Mouse (Mus musculus): ENCODE measurements at regions not wholly inside any gene's neighbourhood (a gene's known extent, or its start where the extent isn't known, plus 50 kb on each side); places are given as distances from the start of the nearest gene placed in this dataset. TPM values are rescaled to one million over a fixed set of nuclear protein-coding genes. Genes with fewer than 3 reads are reported as not detected.

DNA sequence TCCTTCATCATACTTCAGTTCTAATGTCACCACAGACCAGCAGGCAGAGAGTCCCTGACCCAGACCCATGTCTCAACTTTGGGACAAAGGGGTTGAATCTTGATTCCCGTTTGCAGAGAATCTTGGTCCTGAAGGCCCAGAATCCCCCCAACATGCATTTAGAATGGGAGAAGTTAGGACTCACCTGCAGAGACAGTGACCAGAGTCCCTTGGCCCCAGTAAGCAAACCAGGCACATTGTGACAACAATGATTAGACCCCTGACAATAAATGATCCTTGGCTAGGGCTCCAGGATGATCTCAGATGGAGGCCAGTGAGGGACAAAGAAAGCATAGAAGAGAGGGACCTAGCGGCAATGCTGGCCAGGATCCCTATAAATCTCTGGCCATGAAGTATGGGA is 60.4 kb upstream of the Adam6b start:
- peak overlapping the region; percentile 37 for H3K4me3 ChIP-seq (ENCODE audit: low read depth, low read length)
- 62% methylated on average over 2 of the region's 2 CpGs for WGBS (ENCODE audit: insufficient replicate concordance)
- H3K36me3 ChIP-seq (replicated peaks; ENCODE audit: insufficient read depth, low read length) = no peaks in the 10 kb centered on the region
- TF ChIP-seq CTCF (IDR thresholded peaks at IDR 0.05; ENCODE audit: low read depth) (no peak), EP300 (IDR thresholded peaks at IDR 0.05; ENCODE audit: low read depth) (no peak)
- H3K9ac ChIP-seq (replicated peaks) = peak overlapping the region; percentile 44
- no peaks in the 10 kb centered on the region for H3K27me3 ChIP-seq (ENCODE audit: insufficient read depth, low read length)
- DNase-seq (no peak), ATAC-seq (no peak)
- no peaks in the 10 kb centered on the region for H3K4me1 ChIP-seq (ENCODE audit: insufficient read depth)
- H3K27ac ChIP-seq (ENCODE audit: low read depth) = peak overlapping the region; percentile 64; the same call in 1 of the 2 replicates
- H3K9me3 ChIP-seq (ENCODE audit: low read length) = no peaks in the 10 kb centered on the region
- no peak overlapping the region for H3K4me2 ChIP-seq (ENCODE audit: low read depth, low read length)

DNA sequence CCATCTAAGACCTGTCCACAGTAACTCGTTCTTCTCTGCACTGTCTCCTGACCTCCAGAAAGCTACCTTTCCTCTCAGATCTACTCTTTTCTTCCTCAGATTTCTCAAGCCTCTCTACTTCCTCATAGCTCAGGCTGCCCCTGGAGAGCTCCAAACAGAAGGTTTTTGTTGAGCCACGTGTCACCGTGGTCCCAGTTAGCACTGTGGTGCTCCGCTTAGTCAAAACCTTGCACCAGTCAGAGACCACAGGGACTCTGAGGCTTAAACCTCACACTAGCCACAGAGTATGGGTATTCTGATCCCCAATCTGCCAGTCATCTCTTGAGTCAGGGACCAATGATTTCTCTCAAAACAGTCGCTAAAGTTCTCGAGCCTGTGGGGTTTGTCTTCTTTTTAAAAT is 59.0 kb upstream of the Adam6b start:
- no peak overlapping the region for H3K9ac ChIP-seq (replicated peaks)
- H3K27ac ChIP-seq (ENCODE audit: low read depth) = no peak overlapping the region
- DNase-seq (no peak), ATAC-seq (no peak)
- no peaks in the 10 kb centered on the region for H3K36me3 ChIP-seq (replicated peaks; ENCODE audit: insufficient read depth, low read length)
- H3K4me1 ChIP-seq (ENCODE audit: insufficient read depth) = no peaks in the 10 kb centered on the region
- H3K27me3 ChIP-seq (ENCODE audit: insufficient read depth, low read length) = no peaks in the 10 kb centered on the region
- 38% methylated on average over 6 of the region's 6 CpGs for WGBS (ENCODE audit: insufficient replicate concordance)
- TF ChIP-seq EP300 (IDR thresholded peaks at IDR 0.05; ENCODE audit: low read depth) (no peak), CTCF (IDR thresholded peaks at IDR 0.05; ENCODE audit: low read depth) (no peak)
- no peak overlapping the region for H3K4me2 ChIP-seq (ENCODE audit: low read depth, low read length)
- H3K4me3 ChIP-seq (ENCODE audit: low read depth, low read length) = no peak overlapping the region
- no peaks in the 10 kb centered on the region for H3K9me3 ChIP-seq (ENCODE audit: low read length)

Small RNA genes in the stretch of these regions (microRNA-seq; reads per million reads assigned to microRNA genes)
- gene Gm22175 (not detected), gene Gm24022 (not detected), gene Gm25747 (not detected)

All from liver, postnatal 0 days (tissue).